Mouse (Mus musculus): ENCODE measurements around the gene Gnmt.

- TF ChIP-seq CTCF (IDR thresholded peaks at IDR 0.05; ENCODE audit: borderline replicate concordance, insufficient read depth, low read length) (no peak), POLR2A (IDR thresholded peaks at IDR 0.05; ENCODE audit: low read depth, low read length) (no peak)
Observed at GRCm38 (mm10) chr17:46678911-46679310, 50.1 kb downstream of the Gnmt start.

Measured in embryonic fibroblast, embryonic 13.5 days (primary cell).